Mouse (Mus musculus): ENCODE measurements around the gene Gm28047.

DNA sequence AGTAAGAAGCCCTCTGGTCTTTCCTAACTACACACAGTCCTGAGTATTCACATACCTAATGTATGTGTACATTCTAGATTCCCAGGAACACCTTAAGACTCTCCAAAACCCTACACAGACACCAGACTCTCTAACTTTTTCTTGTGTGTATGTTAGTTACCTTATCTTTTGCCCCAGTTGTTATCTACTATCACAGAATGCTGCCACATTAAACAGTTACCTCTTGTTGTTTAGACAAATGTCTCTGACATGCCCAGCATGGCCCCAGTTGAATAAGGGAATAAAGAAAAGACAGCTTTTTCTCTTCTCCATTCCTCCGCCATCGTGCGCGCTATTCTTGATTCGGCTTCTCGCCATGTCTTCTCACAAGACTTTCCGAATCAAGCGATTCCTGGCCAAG, 9.8 kb upstream of the Gm28047 start:
- no peak for TF ChIP-seq CTCF (IDR thresholded peaks at IDR 0.05; ENCODE audit: low read depth, low read length)
- no peak for TF ChIP-seq EP300 (IDR thresholded peaks at IDR 0.05; ENCODE audit: insufficient read depth, low read depth, low read length)
